Mouse (Mus musculus) cortical plate, adult 2 months (tissue): Measurements from ENCODE around the gene Trak1. TPM values are rescaled to one million over a fixed set of nuclear protein-coding genes. Genes with fewer than 3 reads are reported as not detected.

ENCODE experiments used
- H3K27ac ChIP-seq: fragments of 200-500 bp; 2 replicates; pipeline ENCODE4 v1.5.1; 2012; ENCODE audit warnings: low read length, control low read depth, inconsistent platforms; ENCODE audit not compliant: insufficient read depth
- H3K4me1 ChIP-seq: fragments of 200-500 bp; 2 replicates; pipeline ENCODE4 v1.6.1; 2011; ENCODE audit warnings: low read length; ENCODE audit not compliant: control insufficient read depth, insufficient read depth
- H3K4me3 ChIP-seq: fragments of 200-500 bp; 2 replicates; pipeline ENCODE4 v1.5.1; 2011; ENCODE audit warnings: mild to moderate bottlenecking, low read length, control low read depth; ENCODE audit not compliant: insufficient read depth
- CTCF ChIP-seq: fragments of 200-500 bp; IDR thresholded peaks from 2 replicates; pipeline ENCODE4 v1.5.1; 2011; ENCODE audit warnings: mild to moderate bottlenecking, control low read depth, low read length; ENCODE audit not compliant: insufficient read depth; ENCODE audit errors: extremely low read depth
- POLR2A ChIP-seq: fragments of 200-500 bp; IDR thresholded peaks from 2 replicates; pipeline ENCODE4 v1.6.1; 2011; ENCODE audit warnings: mild to moderate bottlenecking, low read length, control low read depth; ENCODE audit not compliant: insufficient read depth; ENCODE audit errors: extremely low read depth
- polyA plus RNA-seq: library from polyadenylated mRNA; depleted of rRNA; stranded (reverse); fragments of >200 nt; gene quantifications from 2 replicates; pipeline ENCODE4 v1.2.3, GENCODE M21; 2012

The Trak1 gene
- polyA plus RNA-seq, 1 experiment, result 139 TPM

GRCm38 (mm10) chr9:121286325-121286901 is 10.9 kb upstream of the Trak1 start:
- H3K4me3 ChIP-seq, result peak overlapping the region; percentile 69
- TF ChIP-seq CTCF (no peak), POLR2A (no peak)
- H3K4me1 ChIP-seq, result no peaks in the 10 kb centered on the region
- no peak overlapping the region for H3K27ac ChIP-seq

- Histone ChIP-seq H3K27ac (no peak overlapping the region), H3K4me3 (no peak overlapping the region), H3K4me1 (no peaks in the 10 kb centered on the region)
- no peak for TF ChIP-seq POLR2A
- TF ChIP-seq CTCF, result no peak
Observed at GRCm38 (mm10) chr9:121291275-121291674, 6.0 kb upstream of the Trak1 start.

GRCm38 (mm10) chr9:121293187-121293586 is 4.1 kb upstream of the Trak1 start:
- no peak overlapping the region for H3K4me3 ChIP-seq
- H3K4me1 ChIP-seq, result no peaks in the 10 kb centered on the region
- TF ChIP-seq POLR2A (no peak), CTCF (no peak)
- no peak overlapping the region for H3K27ac ChIP-seq

- Histone ChIP-seq H3K4me1 (peaks cover 10% of the 10 kb centered on the region), H3K27ac (no peak overlapping the region), H3K4me3 (no peak overlapping the region)
- TF ChIP-seq POLR2A (no peak), CTCF (no peak)
Observed at GRCm38 (mm10) chr9:121295221-121295620, 2.1 kb upstream of the Trak1 start.

GRCm38 (mm10) chr9:121298065-121298398 is 730 bp downstream of the Trak1 start:
- Histone ChIP-seq H3K27ac (0 out of 2 replicates have a peak overlapping the region, but pooled peaks have one; percentile 61), H3K4me3 (peak overlapping the region; percentile 78), H3K4me1 (peaks cover 10% of the 10 kb centered on the region)
- TF ChIP-seq CTCF (no peak), POLR2A (no peak)

GRCm38 (mm10) chr9:121298411-121299091 is 1.2 kb downstream of the Trak1 start:
- Histone ChIP-seq H3K4me3 (peak overlapping the region; percentile 78), H3K27ac (0 out of 2 replicates have a peak overlapping the region, but pooled peaks have one; percentile 5), H3K4me1 (peaks cover 11% of the 10 kb centered on the region)
- TF ChIP-seq CTCF, result no peak
- no peak for TF ChIP-seq POLR2A

GRCm38 (mm10) chr9:121299223-121299755 is 2.0 kb downstream of the Trak1 start:
- Histone ChIP-seq H3K27ac (no peak overlapping the region), H3K4me3 (peak overlapping the region; percentile 78; the same call in 1 of the 2 replicates), H3K4me1 (peaks cover 12% of the 10 kb centered on the region)
- no peak for TF ChIP-seq POLR2A
- TF ChIP-seq CTCF, result no peak

- Histone ChIP-seq H3K27ac (no peak overlapping the region), H3K4me3 (peak overlapping the region; percentile 78; the same call in 1 of the 2 replicates), H3K4me1 (peaks cover 12% of the 10 kb centered on the region)
- TF ChIP-seq CTCF (no peak), POLR2A (no peak)
Observed at GRCm38 (mm10) chr9:121299976-121300570, 2.8 kb downstream of the Trak1 start.

- H3K27ac ChIP-seq, result no peak overlapping the region
Observed at GRCm38 (mm10) chr9:121301041-121301920, 4.0 kb downstream of the Trak1 start.

More at GRCm38 (mm10) chr9:121301041-121301920, 4.0 kb downstream of the Trak1 start:
- H3K4me1 ChIP-seq, result peaks cover 12% of the 10 kb centered on the region
- H3K4me3 ChIP-seq, result no peak overlapping the region
- TF ChIP-seq CTCF (no peak), POLR2A (no peak)
